In genomic region chr7:46563801-46564200, GRCm38 (mm10) we compare ENCODE assay signal across 15 mouse cellular contexts.
DNase-seq lines count a peak whose midpoint lies in the region; ATAC-seq and TF ChIP-seq lines count a peak whose summit lies in the region.
"Had no signal": no experiment of that assay in that cellular context is flagged by ENCODE, and none has a peak within 500 bp of the region (broad histone marks: within the 10 kb centered on the region; RNA-seq: fewer than 3 reads in every experiment).

No protein-coding gene starts in this region.

- H3K4me1 ChIP-seq in liver, embryonic 14.5 days (replicated peaks; ENCODE audit: control insufficient read depth in 2 of 2, insufficient read depth in 2 of 2, low read length in 1 of 2), result peaks cover 0 to 3% of the 10 kb centered on the region in 2 experiments; a peak in 1 of 4 replicates
- peaks cover 19% of the 10 kb centered on the region for H3K4me1 ChIP-seq in liver, embryonic 12.5 days
- H3K4me1 ChIP-seq: forebrain, embryonic 15.5 days; hindbrain, embryonic 15.5 days; limb, embryonic 10.5 days had no signal

- no peaks in the 10 kb centered on the region for H3K36me3 ChIP-seq in liver, embryonic 14.5 days (replicated peaks; ENCODE audit: control insufficient read depth, insufficient read depth, low read depth)
- 0 out of 2 replicates have a peak, but pooled peaks cover 3% of the 10 kb centered on the region for H3K36me3 ChIP-seq in liver, embryonic 12.5 days
- H3K36me3 ChIP-seq: heart, embryonic 15.5 days had no signal

- H3K27me3 ChIP-seq in liver, embryonic 14.5 days (ENCODE audit: control insufficient read depth, insufficient read depth, low read length), result no peaks in the 10 kb centered on the region
- no peaks in the 10 kb centered on the region for H3K27me3 ChIP-seq in liver, embryonic 12.5 days (replicated peaks)
- H3K27me3 ChIP-seq: forebrain, embryonic 15.5 days; heart, embryonic 15.5 days; hindbrain, embryonic 15.5 days had no signal

- intact Hi-C loops in gastrocnemius, adult 2 months (cut with DNase I), result no loop called here
- intact Hi-C loops in gastrocnemius, postnatal 36 days (cut with DNase I), result no loop called here

- TF ChIP-seq EP300 in liver, embryonic 14.5 days (IDR thresholded peaks at IDR 0.05; ENCODE audit: low read depth), result no peak

- no peak for ATAC-seq in liver, embryonic 14.5 days (ENCODE audit: insufficient read depth)
- no peak for ATAC-seq in liver, embryonic 12.5 days
- no peak for ATAC-seq in erythroblast, adult 5-6 weeks (replicated peaks; ENCODE audit: low FRiP score, poor library complexity, severe bottlenecking)
- ATAC-seq: forebrain, embryonic 15.5 days had no signal

- peak; percentile 38; the same call in 1 of the 2 replicates for TF ChIP-seq CTCF in gastrocnemius, adult 2 months (IDR thresholded peaks at IDR 0.05)
- peak; percentile 59 for TF ChIP-seq CTCF in liver, embryonic 14.5 days (IDR thresholded peaks at IDR 0.05; ENCODE audit: low read depth)

- H3K9me3 ChIP-seq in liver, embryonic 14.5 days (ENCODE audit: control insufficient read depth, low read length), result no peaks in the 10 kb centered on the region
- 0 out of 2 replicates have a peak, but pooled peaks cover 7% of the 10 kb centered on the region for H3K9me3 ChIP-seq in liver, embryonic 12.5 days (replicated peaks)
- H3K9me3 ChIP-seq: forebrain, embryonic 15.5 days; heart, embryonic 15.5 days; hindbrain, embryonic 15.5 days; limb, embryonic 10.5 days had no signal

- H3K27ac ChIP-seq in gastrocnemius, adult 2 months, result no peak overlapping the region
- no peak overlapping the region for H3K27ac ChIP-seq in liver, embryonic 14.5 days
- H3K27ac ChIP-seq in liver, embryonic 12.5 days, result no peak overlapping the region
- H3K27ac ChIP-seq: forebrain, embryonic 15.5 days; heart, embryonic 15.5 days; hindbrain, embryonic 15.5 days; limb, embryonic 10.5 days had no signal

- no peak overlapping the region for H3K4me3 ChIP-seq in gastrocnemius, adult 2 months
- H3K4me3 ChIP-seq in liver, embryonic 14.5 days (ENCODE audit: insufficient read depth in 1 of 2, low read depth in 2 of 2, low read length in 2 of 2), result no peak overlapping the region
- H3K4me3 ChIP-seq in liver, embryonic 12.5 days, result no peak overlapping the region
- H3K4me3 ChIP-seq: forebrain, embryonic 15.5 days; heart, embryonic 15.5 days; hindbrain, embryonic 15.5 days; limb, embryonic 10.5 days had no signal

- H3K9ac ChIP-seq in liver, embryonic 14.5 days (replicated peaks), result no peak overlapping the region
- H3K9ac ChIP-seq in liver, embryonic 12.5 days, result no peak overlapping the region
- H3K9ac ChIP-seq: forebrain, embryonic 15.5 days; heart, embryonic 15.5 days; hindbrain, embryonic 15.5 days had no signal

- no peak overlapping the region for H3K4me2 ChIP-seq in liver, embryonic 14.5 days (ENCODE audit: low read depth)
- H3K4me2 ChIP-seq in liver, embryonic 12.5 days, result no peak overlapping the region
- H3K4me2 ChIP-seq: forebrain, embryonic 15.5 days; heart, embryonic 15.5 days; hindbrain, embryonic 15.5 days had no signal

- DNase-seq in gastrocnemius, adult 2 months, result no peak
- no peak for DNase-seq in gastrocnemius, postnatal 36 days
- no peak for DNase-seq in liver, embryonic 14.5 days (ENCODE audit: low read depth in 3 of 3, low spot score in 3 of 3)
- peak; percentile 26 to 43 for DNase-seq in B cell, adult 2 months
- peak; percentile 58 for DNase-seq in ZHBTc4 (ENCODE audit: low read depth, low spot score)
- DNase-seq in right cerebral cortex, postnatal 4 days, result no peak
- DNase-seq: adrenal gland, postnatal 36 days; layer of hippocampus, adult 9-11 months; thymus, postnatal 14 days had no signal

Comparison
In these comparisons a context has a peak if more than half of its experiments do, and no peak if none do; other contexts are left out.
1. DNase-seq: peak in B cell, adult 2 months (2 of 2) and ZHBTc4 (single experiment); none in gastrocnemius, adult 2 months (single experiment), gastrocnemius, postnatal 36 days (0 of 2), liver, embryonic 14.5 days (0 of 3) and right cerebral cortex, postnatal 4 days (single experiment).